Mouse (Mus musculus) limb, embryonic 11.5 days (tissue): ENCODE measurements at regions not wholly inside any gene's neighbourhood (a gene's known extent, or its start where the extent isn't known, plus 50 kb on each side); places are given as distances from the start of the nearest gene placed in this dataset.

Experiments
- ATAC-seq: fragments of 200-750 bp; cut with Nextera tagmentation; 2 replicates; pipeline ENCODE4 v1.8.0; 2017; ENCODE audit warnings: low read depth; ENCODE audit not compliant: insufficient number of reproducible peaks, low FRiP score, low TSS enrichment
- DNase-seq: peaks from one replicate; pipeline ENCODE4 v3.0.0-alpha.2; 2015; ENCODE audit warnings: low spot score
- H3K27ac ChIP-seq: fragments of 300-500 bp; sonication (generic); replicated peaks from 2 replicates; pipeline ENCODE4 v1.5.1; 2014; ENCODE audit warnings: low read depth, mild to moderate bottlenecking, low read length
- H3K27me3 ChIP-seq: fragments of 300-500 bp; sonication (generic); 2 replicates; pipeline ENCODE4 v1.6.1; 2014; ENCODE audit warnings: mild to moderate bottlenecking, low read length, mixed read lengths; ENCODE audit not compliant: control insufficient read depth, insufficient read depth
- H3K36me3 ChIP-seq: fragments of 300-500 bp; sonication (generic); 2 replicates; pipeline ENCODE4 v1.6.1; 2014; ENCODE audit warnings: mild to moderate bottlenecking, low read length, moderate library complexity, mixed read lengths; ENCODE audit not compliant: control insufficient read depth, insufficient read depth
- H3K4me1 ChIP-seq: fragments of 300-500 bp; sonication (generic); 2 replicates; pipeline ENCODE4 v1.6.1; 2014; ENCODE audit warnings: low read length, mixed read lengths; ENCODE audit not compliant: control insufficient read depth, insufficient read depth
- H3K4me2 ChIP-seq: fragments of 300-500 bp; sonication (generic); 2 replicates; pipeline ENCODE4 v1.6.1; 2014; ENCODE audit warnings: low read depth, mild to moderate bottlenecking, moderate library complexity; ENCODE audit not compliant: severe bottlenecking
- H3K4me3 ChIP-seq: fragments of 300-500 bp; sonication (generic); 2 replicates; pipeline ENCODE4 v1.5.1; 2014; ENCODE audit warnings: low read depth, low read length
- H3K9ac ChIP-seq: fragments of 300-500 bp; sonication (generic); 2 replicates; pipeline ENCODE4 v1.6.1; 2014; ENCODE audit warnings: mild to moderate bottlenecking, low read length
- H3K9me3 ChIP-seq: fragments of 300-500 bp; sonication (generic); 2 replicates; pipeline ENCODE4 v1.6.1; 2016; ENCODE audit warnings: low read length; ENCODE audit not compliant: control insufficient read depth
- WGBS: fragments of 180-500 bp; shearing (Covaris S2); extraction: QIAGEN DNeasy Blood & Tissue Kit; methylation state at CpG from one replicate; pipeline ENCODE4 v1.1.7; 2014; 5-methylcytosine and 5-hydroxymethylcytosine counted together

GRCm38 (mm10) chr14:33820541-33821260, 102.7 kb upstream of the Gdf10 start:
- no peak for ATAC-seq
- 90% methylated on average over 14 of the region's 14 CpGs for WGBS

GRCm38 (mm10) chr14:33821436-33821835, 102.0 kb upstream of the Gdf10 start:
- Histone ChIP-seq H3K36me3 (no peaks in the 10 kb centered on the region), H3K4me1 (peaks cover 9% of the 10 kb centered on the region; the same call in 1 of the 2 replicates), H3K27me3 (no peaks in the 10 kb centered on the region), H3K9me3 (no peaks in the 10 kb centered on the region), H3K4me3 (no peak overlapping the region), H3K27ac (no peak overlapping the region), H3K4me2 (no peak overlapping the region), H3K9ac (no peak overlapping the region)
- WGBS, result 85% methylated on average over 7 of the region's 7 CpGs
- no peak for DNase-seq
- no peak for ATAC-seq

More at GRCm38 (mm10) chr14:33820541-33821260, 102.7 kb upstream of the Gdf10 start:
- Histone ChIP-seq H3K9me3 (no peaks in the 10 kb centered on the region), H3K36me3 (no peaks in the 10 kb centered on the region), H3K4me2 (no peak overlapping the region), H3K27ac (no peak overlapping the region), H3K4me1 (peaks cover 9% of the 10 kb centered on the region; the same call in 1 of the 2 replicates), H3K4me3 (no peak overlapping the region), H3K9ac (no peak overlapping the region), H3K27me3 (no peaks in the 10 kb centered on the region)
- DNase-seq, result no peak

GRCm38 (mm10) chr14:33824421-33824874, 98.9 kb upstream of the Gdf10 start:
- no peak overlapping the region for H3K4me2 ChIP-seq
- WGBS, result 50% methylated on average over 11 of the region's 11 CpGs
- H3K9ac ChIP-seq, result no peak overlapping the region
- peak; percentile 42 for DNase-seq
- no peaks in the 10 kb centered on the region for H3K9me3 ChIP-seq
- H3K27ac ChIP-seq, result no peak overlapping the region; the same call in 1 of the 2 replicates
- no peaks in the 10 kb centered on the region for H3K36me3 ChIP-seq
- no peaks in the 10 kb centered on the region for H3K27me3 ChIP-seq
- peak; percentile 54; the same call in 1 of the 2 replicates for ATAC-seq
- peaks cover 9% of the 10 kb centered on the region; the same call in 1 of the 2 replicates for H3K4me1 ChIP-seq
- no peak overlapping the region for H3K4me3 ChIP-seq

DNA sequence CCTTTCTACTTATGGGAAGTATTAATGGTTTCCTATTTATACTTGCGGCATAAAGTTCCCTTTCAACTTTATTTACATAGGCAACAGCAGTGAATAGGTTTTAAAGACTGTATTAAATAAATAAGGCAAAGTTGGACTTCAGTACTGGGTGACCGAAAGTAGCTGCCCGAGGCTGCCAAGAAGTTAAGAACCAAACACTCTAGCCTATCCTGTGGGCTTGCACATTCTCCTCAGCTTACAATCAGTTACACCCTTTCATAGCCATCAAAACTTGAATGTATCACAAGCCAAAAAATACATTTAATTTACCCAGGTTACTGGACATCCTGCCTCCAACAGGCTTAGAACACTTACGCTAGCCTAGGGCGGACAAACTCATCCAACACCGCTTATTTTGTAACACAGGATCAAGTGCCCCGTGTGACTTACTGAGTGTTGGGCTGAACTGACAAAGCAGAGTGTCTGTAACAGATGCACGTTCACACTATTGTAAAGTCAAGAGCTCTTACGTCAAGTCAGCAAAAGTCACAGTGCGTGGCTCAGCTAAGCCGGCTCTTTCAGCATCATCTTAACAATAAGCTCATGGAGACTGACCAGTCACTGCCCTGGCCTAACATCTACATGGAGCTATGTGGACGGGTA, 97.3 kb upstream of the Gdf10 start:
- no peak for ATAC-seq
- no peak for DNase-seq
- 91% methylated on average over 12 of the region's 12 CpGs for WGBS
- Histone ChIP-seq H3K9me3 (no peaks in the 10 kb centered on the region), H3K4me3 (no peak overlapping the region), H3K36me3 (no peaks in the 10 kb centered on the region), H3K9ac (no peak overlapping the region), H3K4me1 (peaks cover 9% of the 10 kb centered on the region; the same call in 1 of the 2 replicates), H3K27me3 (no peaks in the 10 kb centered on the region), H3K27ac (no peak overlapping the region), H3K4me2 (no peak overlapping the region)

DNA sequence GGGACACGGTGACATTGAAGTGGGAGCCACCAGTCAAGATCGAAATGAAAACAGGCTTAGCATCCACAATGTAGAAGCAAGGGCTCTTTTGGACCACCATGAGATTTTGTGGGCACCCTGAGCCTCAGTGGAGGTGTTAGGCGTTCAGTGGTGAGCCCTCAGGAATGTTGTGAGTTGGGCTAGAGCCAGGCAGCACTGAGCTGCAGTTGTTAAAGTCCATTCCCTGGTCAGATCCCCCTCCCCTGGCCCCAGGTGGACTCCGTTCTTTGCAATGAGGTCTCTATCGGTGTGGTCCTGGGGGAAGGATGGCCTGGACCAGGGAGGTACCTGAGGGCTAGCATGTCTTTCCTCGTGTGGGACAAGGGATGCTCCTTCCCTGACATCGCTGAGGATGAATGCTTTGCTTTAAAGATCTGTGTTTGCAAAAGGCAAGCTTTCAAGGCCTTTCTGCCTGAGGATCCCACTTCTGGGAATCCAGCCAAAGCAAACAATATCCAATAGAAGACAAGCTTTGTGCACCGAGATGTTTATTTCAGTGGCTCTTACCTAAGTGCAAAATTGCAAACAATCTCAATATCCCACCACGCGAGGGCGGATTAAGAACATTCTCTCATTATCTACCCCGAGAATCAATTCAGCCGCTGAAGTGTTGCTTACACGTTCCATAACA, 90.6 kb upstream of the Gdf10 start:
- Histone ChIP-seq H3K4me2 (no peak overlapping the region), H3K4me1 (no peaks in the 10 kb centered on the region), H3K9me3 (no peaks in the 10 kb centered on the region), H3K27ac (no peak overlapping the region), H3K4me3 (no peak overlapping the region), H3K9ac (no peak overlapping the region), H3K27me3 (no peaks in the 10 kb centered on the region), H3K36me3 (no peaks in the 10 kb centered on the region)
- DNase-seq (no peak), ATAC-seq (no peak)
- 89% methylated on average over 14 of the region's 14 CpGs for WGBS

DNA sequence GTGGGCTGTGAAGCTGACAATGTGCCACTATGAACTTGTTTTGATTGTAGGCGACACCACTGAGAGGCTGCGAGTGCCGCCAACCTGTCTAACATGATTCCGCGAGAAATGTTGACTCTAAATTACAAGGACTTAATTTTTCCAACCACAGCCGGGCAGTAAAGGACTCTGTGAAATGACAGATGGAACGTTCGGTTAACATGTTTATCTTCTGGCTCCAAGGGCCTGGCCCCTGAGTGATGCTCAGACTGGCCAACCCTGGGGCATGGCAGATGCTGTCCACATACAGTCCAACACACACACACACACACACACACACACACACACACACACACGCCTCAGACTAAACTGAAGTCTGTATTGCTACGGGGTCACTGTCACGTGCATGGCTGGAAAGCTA, 87.0 kb upstream of the Gdf10 start:
- Histone ChIP-seq H3K9me3 (no peaks in the 10 kb centered on the region), H3K27me3 (no peaks in the 10 kb centered on the region), H3K4me1 (no peaks in the 10 kb centered on the region), H3K36me3 (no peaks in the 10 kb centered on the region), H3K27ac (no peak overlapping the region), H3K4me3 (no peak overlapping the region), H3K4me2 (no peak overlapping the region), H3K9ac (no peak overlapping the region)
- no peak for ATAC-seq
- no peak for DNase-seq
- WGBS, result 91% methylated on average over 11 of the region's 11 CpGs

DNA sequence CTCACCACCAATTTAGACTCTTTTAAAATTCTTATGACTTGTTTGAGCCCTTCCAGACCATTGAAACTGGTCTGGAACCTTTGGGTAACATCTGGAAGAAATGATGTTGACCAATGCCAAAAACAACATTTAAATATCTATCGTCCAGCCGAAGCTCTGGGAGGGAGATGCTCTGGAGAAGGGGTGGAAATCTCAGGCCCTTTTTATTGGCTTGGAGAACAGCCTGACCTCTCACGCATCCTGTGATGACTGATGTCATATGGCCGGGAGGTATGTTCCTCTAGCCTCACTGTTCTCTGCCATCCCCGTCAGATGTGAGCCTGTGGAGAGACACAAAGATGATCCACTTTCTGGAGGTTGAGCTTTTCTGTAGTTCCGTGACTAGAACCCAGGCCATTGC, 81.6 kb upstream of the Gdf10 start:
- ATAC-seq (no peak), DNase-seq (no peak)
- Histone ChIP-seq H3K9ac (no peak overlapping the region), H3K4me3 (no peak overlapping the region), H3K4me2 (no peak overlapping the region), H3K9me3 (no peaks in the 10 kb centered on the region), H3K27me3 (no peaks in the 10 kb centered on the region), H3K27ac (no peak overlapping the region), H3K4me1 (no peaks in the 10 kb centered on the region), H3K36me3 (no peaks in the 10 kb centered on the region)
- 76% methylated on average over 6 of the region's 6 CpGs for WGBS

- Histone ChIP-seq H3K4me3 (no peak overlapping the region), H3K27ac (no peak overlapping the region), H3K4me2 (no peak overlapping the region), H3K4me1 (0 out of 2 replicates have a peak, but pooled peaks cover 2% of the 10 kb centered on the region), H3K27me3 (no peaks in the 10 kb centered on the region), H3K9me3 (no peaks in the 10 kb centered on the region), H3K36me3 (no peaks in the 10 kb centered on the region), H3K9ac (no peak overlapping the region)
- ATAC-seq (no peak), DNase-seq (no peak)
- 79% methylated on average over 3 of the region's 3 CpGs for WGBS
These were observed 69.9 kb upstream of the Gdf10 start for GRCm38 (mm10) chr14:33853499-33853898.
